Mouse (Mus musculus) stomach, embryonic 16.5 days (tissue): ENCODE results near the gene Casc3. TPM values are rescaled to one million over a fixed set of nuclear protein-coding genes. Genes with fewer than 3 reads are reported as not detected.

Source experiments
- ATAC-seq: fragments of 200-750 bp; cut with Nextera tagmentation; 2 replicates; pipeline ENCODE4 v1.8.0; 2017; ENCODE audit warnings: moderate number of reproducible peaks, moderate TSS enrichment; ENCODE audit not compliant: insufficient read depth, low FRiP score
- H3K27ac ChIP-seq: fragments of 300-500 bp; sonication (generic); 2 replicates; pipeline ENCODE4 v1.5.1; 2014; ENCODE audit warnings: low read length
- H3K27me3 ChIP-seq: fragments of 300-500 bp; sonication (generic); 2 replicates; pipeline ENCODE4 v1.6.1; 2014; ENCODE audit warnings: low read length, control low read depth, mixed read lengths; ENCODE audit not compliant: control insufficient read depth, insufficient read depth
- H3K36me3 ChIP-seq: fragments of 300-500 bp; sonication (generic); 2 replicates; pipeline ENCODE4 v1.6.1; 2014; ENCODE audit warnings: low read length; ENCODE audit not compliant: control insufficient read depth, insufficient read depth
- H3K4me1 ChIP-seq: fragments of 300-500 bp; sonication (generic); 2 replicates; pipeline ENCODE4 v1.6.1; 2014; ENCODE audit warnings: low read length, control low read depth, mixed read lengths; ENCODE audit not compliant: control insufficient read depth, insufficient read depth
- H3K4me2 ChIP-seq: fragments of 300-500 bp; sonication (generic); 2 replicates; pipeline ENCODE4 v1.6.1; 2014; ENCODE audit warnings: low read depth, low read length, mixed read lengths
- H3K4me3 ChIP-seq: fragments of 300-500 bp; sonication (generic); replicated peaks from 2 replicates; pipeline ENCODE4 v1.5.1; 2014; ENCODE audit warnings: mild to moderate bottlenecking, low read length
- H3K9ac ChIP-seq: fragments of 300-500 bp; sonication (generic); 2 replicates; pipeline ENCODE4 v1.6.1; 2014; ENCODE audit warnings: low read length
- H3K9me3 ChIP-seq: fragments of 300-500 bp; sonication (generic); replicated peaks from 2 replicates; pipeline ENCODE4 v1.6.1; 2016; ENCODE audit warnings: low read length, control low read depth; ENCODE audit not compliant: control insufficient read depth
- WGBS: fragments of 180-500 bp; shearing (Covaris S2); extraction: QIAGEN DNeasy Blood & Tissue Kit; methylation state at CpG from one replicate; pipeline ENCODE4 v1.1.7; 2014; 5-methylcytosine and 5-hydroxymethylcytosine counted together
- polyA plus RNA-seq: library from polyadenylated mRNA; unstranded; fragments of >200 nt; fragmentation: Nextera tagmentation; extraction: Ambion mirVana; gene quantifications from 2 replicates; pipeline ENCODE4 v1.2.1, GENCODE M21; 2015

Casc3 gene
- 25.1 and 26.3 TPM in 2 replicates for polyA plus RNA-seq

- 91% methylated on average over 5 of the region's 5 CpGs for WGBS
- H3K27ac ChIP-seq, result no peak within 1 kb of the TSS
- H3K9ac ChIP-seq, result no peak within 1 kb of the TSS
- H3K9me3 ChIP-seq, result no peaks in the 10 kb centered on the region
- no peak within 1 kb of the TSS for H3K4me3 ChIP-seq
- H3K36me3 ChIP-seq, result peaks cover 14% of the 10 kb centered on the region
- H3K4me2 ChIP-seq, result no peak within 1 kb of the TSS
- H3K4me1 ChIP-seq, result no peaks in the 10 kb centered on the region; the same call in 1 of the 2 replicates
- H3K27me3 ChIP-seq, result no peaks in the 10 kb centered on the region
- no peak for ATAC-seq
Measured at GRCm38 (mm10) chr11:98804605-98805004, at the start of gene Casc3. Gene Casc3, plus strand, starts transcription at chr11:98804905.

- H3K9me3 ChIP-seq, result no peaks in the 10 kb centered on the region
- no peaks in the 10 kb centered on the region for H3K27me3 ChIP-seq
- H3K27ac ChIP-seq, result no peak overlapping the region
- ATAC-seq, result no peak
- no peak overlapping the region for H3K4me2 ChIP-seq
- peaks cover 11% of the 10 kb centered on the region for H3K36me3 ChIP-seq
- WGBS, result 89% methylated on average over 6 of the region's 6 CpGs
- peaks cover 40% of the 10 kb centered on the region for H3K4me1 ChIP-seq
- no peak overlapping the region for H3K4me3 ChIP-seq
- no peak overlapping the region for H3K9ac ChIP-seq
Measured at GRCm38 (mm10) chr11:98755726-98756380, 48.9 kb upstream of the Casc3 start.

GRCm38 (mm10) chr11:98756711-98757110 is 48.0 kb upstream of the Casc3 start:
- Histone ChIP-seq H3K4me1 (peaks cover 31% of the 10 kb centered on the region), H3K36me3 (peaks cover 17% of the 10 kb centered on the region), H3K4me2 (no peak overlapping the region), H3K27ac (no peak overlapping the region), H3K4me3 (no peak overlapping the region), H3K9me3 (no peaks in the 10 kb centered on the region), H3K9ac (no peak overlapping the region), H3K27me3 (no peaks in the 10 kb centered on the region)
- ATAC-seq, result no peak
- 75% methylated on average over 12 of the region's 12 CpGs for WGBS

GRCm38 (mm10) chr11:98761939-98762338 is 42.8 kb upstream of the Casc3 start:
- Histone ChIP-seq H3K4me3 (no peak overlapping the region), H3K36me3 (peaks cover 29% of the 10 kb centered on the region), H3K27ac (no peak overlapping the region)

GRCm38 (mm10) chr11:98762756-98763501 is 41.8 kb upstream of the Casc3 start:
- H3K4me2 ChIP-seq, result no peak overlapping the region
- H3K4me3 ChIP-seq, result no peak overlapping the region
- H3K36me3 ChIP-seq, result peaks cover 29% of the 10 kb centered on the region
- peaks cover 38% of the 10 kb centered on the region for H3K4me1 ChIP-seq
- H3K27ac ChIP-seq, result peak overlapping the region; percentile 82
- 61% methylated on average over 17 of the region's 17 CpGs for WGBS
- H3K27me3 ChIP-seq, result no peaks in the 10 kb centered on the region
- 0 out of 2 replicates have a peak overlapping the region, but pooled peaks have one; percentile 39 for H3K9ac ChIP-seq
- no peaks in the 10 kb centered on the region for H3K9me3 ChIP-seq
- ATAC-seq, result peak; percentile 74

More at GRCm38 (mm10) chr11:98761939-98762338, 42.8 kb upstream of the Casc3 start:
- H3K4me1 ChIP-seq, result peaks cover 28% of the 10 kb centered on the region
- no peak for ATAC-seq
- 91% methylated on average over 4 of the region's 4 CpGs for WGBS
- H3K9me3 ChIP-seq, result no peaks in the 10 kb centered on the region
- H3K27me3 ChIP-seq, result no peaks in the 10 kb centered on the region
- H3K9ac ChIP-seq, result no peak overlapping the region
- no peak overlapping the region for H3K4me2 ChIP-seq

GRCm38 (mm10) chr11:98763502-98763861 is 41.2 kb upstream of the Casc3 start:
- ATAC-seq, result no peak
- Histone ChIP-seq H3K4me1 (peaks cover 44% of the 10 kb centered on the region), H3K27me3 (no peaks in the 10 kb centered on the region), H3K4me3 (no peak overlapping the region), H3K9ac (peak overlapping the region; percentile 16; the same call in 1 of the 2 replicates), H3K27ac (peak overlapping the region; percentile 82), H3K4me2 (no peak overlapping the region), H3K9me3 (no peaks in the 10 kb centered on the region), H3K36me3 (peaks cover 26% of the 10 kb centered on the region)
- WGBS, result 76% methylated on average over 8 of the region's 8 CpGs

GRCm38 (mm10) chr11:98764091-98764490 is 40.6 kb upstream of the Casc3 start:
- Histone ChIP-seq H3K27me3 (no peaks in the 10 kb centered on the region), H3K36me3 (peaks cover 24% of the 10 kb centered on the region), H3K4me3 (no peak overlapping the region), H3K4me2 (no peak overlapping the region), H3K4me1 (peaks cover 50% of the 10 kb centered on the region), H3K27ac (peak overlapping the region; percentile 82; the same call in 1 of the 2 replicates), H3K9ac (peak overlapping the region; percentile 16; the same call in 1 of the 2 replicates), H3K9me3 (no peaks in the 10 kb centered on the region)
- 79% methylated on average over 18 of the region's 18 CpGs for WGBS
- ATAC-seq, result no peak

- H3K9me3 ChIP-seq, result no peaks in the 10 kb centered on the region
Measured at GRCm38 (mm10) chr11:98764746-98765145, 40.0 kb upstream of the Casc3 start.

More at GRCm38 (mm10) chr11:98764746-98765145, 40.0 kb upstream of the Casc3 start:
- peaks cover 27% of the 10 kb centered on the region for H3K36me3 ChIP-seq
- peaks cover 50% of the 10 kb centered on the region for H3K4me1 ChIP-seq
- H3K27ac ChIP-seq, result no peak overlapping the region; the same call in 1 of the 2 replicates
- H3K4me2 ChIP-seq, result no peak overlapping the region
- H3K4me3 ChIP-seq, result no peak overlapping the region
- ATAC-seq, result no peak
- no peaks in the 10 kb centered on the region for H3K27me3 ChIP-seq
- no peak overlapping the region for H3K9ac ChIP-seq
